Mouse (Mus musculus) retina, embryonic 14.5 days (tissue): Measurements from ENCODE around the gene Oat.

ENCODE experiments used
- DNase-seq: peaks from one replicate; pipeline ENCODE4 v3.0.0-alpha.2; 2015; ENCODE audit warnings: low spot score

The Oat gene

DNA sequence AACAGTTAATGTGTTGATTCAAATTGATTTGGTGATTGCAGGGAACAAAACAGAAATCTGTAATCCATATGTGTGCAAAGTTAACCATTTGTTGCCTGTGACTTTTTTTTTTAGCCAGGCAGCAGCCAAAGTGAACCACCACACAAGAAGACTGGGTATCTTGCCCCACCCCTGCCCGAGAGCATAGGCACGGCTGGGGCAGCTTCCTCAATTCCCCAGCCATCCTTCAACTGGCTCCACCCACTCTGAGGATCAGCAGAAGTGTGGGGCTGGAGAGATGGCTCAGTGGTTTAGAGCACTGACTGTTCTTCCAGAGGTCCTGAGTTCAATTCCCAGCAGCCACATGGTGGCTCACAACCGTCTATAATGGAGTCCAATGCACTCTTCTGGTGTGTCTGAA lies 34.6 kb downstream of the Oat start:
- DNase-seq, result no peak

DNA sequence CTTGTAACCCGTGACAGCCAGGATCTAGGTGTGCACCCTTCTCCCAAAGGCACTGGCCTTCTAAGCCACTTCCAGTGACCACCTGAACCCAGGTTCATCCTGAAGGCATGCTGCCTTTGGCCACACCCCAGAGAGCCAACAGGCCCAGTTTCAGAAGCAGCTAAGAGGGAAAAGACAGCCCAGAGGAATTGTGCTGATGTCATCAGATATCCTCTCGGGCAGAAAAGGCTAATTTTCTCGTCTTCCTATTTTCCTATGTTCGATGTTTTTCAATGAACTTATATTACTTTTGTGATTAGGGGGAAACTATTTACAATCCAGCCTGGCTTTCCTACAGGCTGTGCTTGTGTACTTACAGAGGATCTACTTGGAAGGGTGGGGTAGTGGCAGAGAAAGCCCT lies 35.6 kb downstream of the Oat start:
- no peak for DNase-seq

DNA sequence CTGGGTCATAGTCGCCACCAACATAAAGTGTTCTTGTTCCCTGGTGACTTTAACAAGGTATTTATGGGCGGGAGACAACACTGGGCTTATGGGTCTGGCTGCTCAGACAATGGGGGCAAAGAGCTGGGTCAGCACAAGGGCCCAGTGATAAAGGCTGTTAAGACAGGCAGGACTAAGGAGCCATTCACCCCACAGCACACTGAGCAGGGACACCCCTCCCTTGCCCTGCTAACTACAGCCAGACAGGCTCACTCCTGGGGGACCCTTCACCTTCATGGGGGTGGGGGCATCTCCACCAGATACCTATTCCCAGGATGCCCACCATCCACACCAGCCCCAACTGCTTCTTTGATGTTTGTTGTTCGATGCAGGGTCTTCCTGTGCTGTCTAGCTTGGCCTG lies 47.0 kb downstream of the Oat start:
- DNase-seq, result no peak

DNA sequence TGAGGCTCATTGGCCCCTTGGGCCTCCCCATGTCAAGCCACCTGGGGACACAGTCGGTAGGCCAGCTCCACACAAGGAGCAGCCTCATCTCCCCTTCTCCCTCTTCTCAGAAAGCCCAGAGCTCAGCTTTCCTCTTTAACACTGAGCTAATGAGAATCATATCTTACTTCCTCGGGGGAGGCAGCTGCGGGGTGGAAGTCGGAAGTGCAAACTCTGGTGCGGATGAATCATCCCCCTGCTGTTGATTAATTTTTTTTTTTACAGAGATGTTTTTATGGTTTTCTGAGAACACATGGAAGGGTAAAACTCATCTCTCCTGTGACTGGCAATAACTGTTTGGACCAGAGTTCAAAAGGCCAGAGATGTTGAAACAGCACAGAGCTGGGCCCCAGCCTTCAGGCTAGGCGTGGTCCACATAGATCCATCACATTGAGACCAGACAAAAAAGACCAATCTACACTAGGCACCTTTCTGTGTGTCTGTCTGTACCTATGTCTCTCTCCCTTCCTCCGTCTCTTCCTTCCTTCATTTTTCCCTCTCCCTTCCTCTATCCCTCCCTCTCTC lies 62.7 kb downstream of the Oat start:
- no peak for DNase-seq

GRCm38 (mm10) chr7:132509110-132509509 lies 67.1 kb downstream of the Oat start:
- no peak for DNase-seq
